Mouse (Mus musculus): ENCODE measurements around the gene Ahcyl2. TPM values are rescaled to one million over a fixed set of nuclear protein-coding genes. Genes with fewer than 3 reads are reported as not detected.

Gene Ahcyl2
- polyA plus RNA-seq (2014; fragmentation: Illumina TruSeq; extraction: RNeasy Lipid Tissue Mini Kit (QIAGEN cat#74804); ENCODE audit: low read depth, low replicate concordance), result 15.2 TPM

DNA sequence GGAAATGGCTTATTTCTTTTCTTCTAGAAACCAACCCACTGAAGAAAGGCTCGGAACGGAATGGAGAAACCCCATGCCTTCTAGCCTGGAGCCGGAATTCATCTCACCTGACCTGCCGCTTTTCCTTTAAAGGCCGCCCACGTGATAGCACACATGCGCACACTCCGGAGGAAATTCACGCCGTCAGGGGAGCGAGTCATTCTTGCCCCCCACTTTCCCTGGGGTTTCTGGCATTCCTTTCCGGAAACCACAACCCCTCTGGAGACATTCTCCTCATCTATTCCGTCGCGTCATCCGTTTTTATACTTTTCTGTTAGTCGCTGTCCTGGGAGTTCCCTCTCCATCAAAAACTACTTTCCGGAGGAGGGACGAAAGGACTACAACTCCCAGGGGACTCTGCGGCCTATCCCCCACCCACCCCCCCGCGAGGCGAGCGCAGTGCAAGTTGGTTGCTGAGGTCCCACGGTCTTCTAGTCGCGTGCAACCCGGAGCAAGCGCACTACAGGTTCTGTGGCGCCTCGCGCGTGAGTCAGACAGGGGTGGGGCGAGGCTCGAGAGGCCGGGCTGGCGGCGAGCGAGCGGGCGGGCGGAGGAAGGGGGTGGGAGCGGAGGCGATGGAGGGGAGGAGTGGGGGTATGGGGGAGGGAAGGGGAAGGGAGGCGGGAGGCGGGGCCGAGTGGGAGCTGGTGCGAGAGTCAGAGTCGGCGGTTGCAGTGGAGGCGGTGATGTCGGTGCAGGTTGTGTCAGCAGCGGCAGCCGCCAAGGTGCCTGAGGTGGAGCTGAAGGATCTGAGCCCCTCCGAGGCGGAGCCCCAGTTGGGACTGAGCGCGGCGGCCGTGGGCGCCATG lies at the start of gene Ahcyl2:
Ahcyl2 (plus strand) TSS at position 199 of the 848 bp plus-strand sequence.

DNA sequence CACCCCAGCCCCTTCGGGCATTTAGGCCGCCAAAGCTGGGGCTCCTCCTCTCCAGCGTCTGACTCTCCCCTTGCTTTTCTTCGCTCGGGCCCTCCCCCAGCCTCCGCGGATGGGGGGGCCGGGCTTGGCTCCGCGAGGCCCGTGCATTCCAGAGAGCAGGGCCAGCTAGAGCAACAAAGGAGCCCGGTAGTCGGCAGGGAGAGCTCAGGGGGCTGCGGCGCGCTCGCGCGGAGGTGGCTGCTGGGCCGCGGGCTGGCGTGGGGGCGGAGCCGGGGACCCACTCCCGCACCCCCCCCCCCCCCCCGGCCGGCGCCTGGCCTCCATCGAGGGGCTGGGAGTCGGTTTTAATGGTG lies 32.5 kb upstream of the Ahcyl2 start, which contains the start of gene Smo:
Smo (plus strand) TSS at position 168 of the 353 bp plus-strand sequence.

DNA sequence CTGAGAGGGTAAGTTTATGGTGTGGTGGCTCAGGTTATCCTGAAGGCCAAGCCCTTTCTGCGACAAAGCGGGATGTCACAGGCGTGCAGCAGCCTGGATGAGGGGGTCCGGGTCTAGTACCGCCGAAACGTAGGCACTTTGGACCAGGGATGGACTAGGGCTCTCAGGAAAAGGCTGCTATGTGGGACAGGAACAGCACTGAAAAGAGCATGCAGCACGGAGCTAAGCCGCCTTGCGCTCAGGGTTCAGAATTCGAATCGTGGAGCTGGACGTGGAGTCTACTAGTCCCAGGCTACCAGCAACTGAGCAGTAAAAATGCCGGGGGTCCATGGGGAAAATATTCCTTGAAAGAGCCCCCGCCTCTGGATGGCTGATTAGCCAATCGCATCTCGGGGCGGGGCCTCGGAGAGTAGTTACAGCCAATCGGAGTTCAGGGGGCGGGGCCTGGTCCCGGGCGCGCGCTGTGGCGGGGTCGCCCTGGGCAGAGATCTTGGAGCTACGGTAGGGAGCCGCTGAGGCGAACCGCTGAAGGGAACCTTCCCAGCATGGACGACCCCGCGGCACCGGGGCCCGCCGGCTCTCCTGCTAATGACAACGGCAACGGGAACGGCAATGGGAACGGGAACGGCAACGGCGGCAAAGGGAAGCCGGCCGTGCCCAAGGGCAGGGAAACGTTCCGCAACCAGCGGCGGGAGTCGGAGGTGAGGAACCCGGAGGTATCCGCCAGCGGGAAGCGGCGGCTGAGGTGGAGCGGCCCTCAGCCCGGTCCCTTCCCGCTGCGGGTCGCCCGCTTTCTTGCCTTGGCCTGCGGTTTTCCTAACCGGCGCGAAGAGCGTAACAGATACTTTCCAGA lies 148.9 kb downstream of the Ahcyl2 start, which contains the start of gene Strip2:
Strip2 (plus strand) TSS at position 483 of the 853 bp plus-strand sequence.

Other genes with a start within 250 kb of the Ahcyl2 start
- gene Irf5, start 241.4 kb upstream of the Ahcyl2 start, polyA plus RNA-seq (2014; fragmentation: Illumina TruSeq; extraction: RNeasy Lipid Tissue Mini Kit (QIAGEN cat#74804); ENCODE audit: low read depth, low replicate concordance), result 5.7 TPM
- gene Tnpo3, start 158.1 kb upstream of the Ahcyl2 start, polyA plus RNA-seq (2014; fragmentation: Illumina TruSeq; extraction: RNeasy Lipid Tissue Mini Kit (QIAGEN cat#74804); ENCODE audit: low read depth, low replicate concordance), result 30.2 TPM
- gene Tspan33, start 73.8 kb upstream of the Ahcyl2 start, polyA plus RNA-seq (2014; fragmentation: Illumina TruSeq; extraction: RNeasy Lipid Tissue Mini Kit (QIAGEN cat#74804); ENCODE audit: low read depth, low replicate concordance), result 1.7 TPM
- 1.5 TPM for gene Smo, start 32.5 kb upstream of the Ahcyl2 start, polyA plus RNA-seq (2014; fragmentation: Illumina TruSeq; extraction: RNeasy Lipid Tissue Mini Kit (QIAGEN cat#74804); ENCODE audit: low read depth, low replicate concordance)
- gene Strip2, start 149.0 kb downstream of the Ahcyl2 start, polyA plus RNA-seq (2014; fragmentation: Illumina TruSeq; extraction: RNeasy Lipid Tissue Mini Kit (QIAGEN cat#74804); ENCODE audit: low read depth, low replicate concordance), result 0.08 TPM

Measured in liver, adult 10 weeks (tissue).